Mouse (Mus musculus): Measurements from ENCODE around the gene Olfr513. TPM values are rescaled to one million over a fixed set of nuclear protein-coding genes. Genes with fewer than 3 reads are reported as not detected.

Olfr513 gene
- polyA plus RNA-seq (2015; fragmentation: Nextera tagmentation; extraction: Ambion mirVana), result not detected in 2 replicates

DNA sequence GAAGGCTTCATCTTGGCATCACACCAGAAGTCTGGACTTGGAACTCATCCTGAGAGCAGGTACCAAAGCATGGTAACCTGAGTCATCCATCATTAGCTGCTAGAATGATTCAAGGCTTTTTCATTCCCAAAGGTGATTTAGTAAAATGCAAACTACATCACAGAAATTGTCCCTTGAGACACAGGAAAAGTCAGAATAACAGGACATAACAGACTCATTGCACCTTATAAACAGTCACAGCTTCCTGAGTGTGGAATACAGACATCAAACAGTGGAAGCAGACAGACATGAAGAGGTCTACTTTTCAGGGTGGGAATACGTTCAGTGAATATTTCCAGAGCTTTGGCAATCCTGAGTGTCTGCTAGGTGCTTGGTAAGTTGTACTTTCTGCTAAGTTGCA lies at the start of gene Olfr513:
Olfr513 (plus strand) TSS at position 301 of the 400 bp plus-strand sequence.
- no peak for ATAC-seq
- H3K4me1 ChIP-seq (replicated peaks; ENCODE audit: control insufficient read depth, insufficient read depth, low read length), result no peaks in the 10 kb centered on the region
- H3K36me3 ChIP-seq (ENCODE audit: control insufficient read depth, insufficient read depth), result no peaks in the 10 kb centered on the region
- no peak within 1 kb of the TSS for H3K9ac ChIP-seq (replicated peaks; ENCODE audit: low read depth, low read length)
- no peaks in the 10 kb centered on the region for H3K27me3 ChIP-seq (replicated peaks; ENCODE audit: control insufficient read depth, insufficient read depth, low read length)
- no peak within 1 kb of the TSS for H3K27ac ChIP-seq (ENCODE audit: low read length)
- no peak within 1 kb of the TSS for H3K4me2 ChIP-seq (ENCODE audit: low read length)
- WGBS, result 80% methylated on average over 1 of the region's 1 CpGs
- no peaks in the 10 kb centered on the region for H3K9me3 ChIP-seq (ENCODE audit: control insufficient read depth, low read length)
- H3K4me3 ChIP-seq (replicated peaks; ENCODE audit: low read length), result no peak within 1 kb of the TSS

DNA sequence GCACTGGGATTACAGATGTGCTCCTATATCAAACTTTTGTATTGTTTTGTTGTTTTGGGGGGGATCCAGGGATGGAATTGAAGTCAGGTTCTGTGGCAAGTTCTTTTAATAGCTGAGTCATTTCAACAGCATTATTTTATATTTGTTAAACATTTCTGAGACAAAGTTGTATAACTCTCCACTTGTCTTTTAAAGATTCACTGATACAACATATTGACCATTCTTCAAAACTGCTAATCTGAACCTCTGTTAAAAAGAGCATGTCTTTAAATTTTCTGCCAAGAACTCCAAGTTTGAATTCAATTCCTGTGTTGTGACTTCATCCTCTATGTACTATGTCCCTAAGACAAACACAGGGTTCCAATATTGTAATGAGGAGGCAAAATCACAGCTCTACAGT lies 37.8 kb upstream of the Olfr513 start, which contains the start of gene Olfr512:
Olfr512 (plus strand) TSS at position 301 of the 400 bp plus-strand sequence.
- Histone ChIP-seq H3K27ac (ENCODE audit: low read length) (no peak within 1 kb of the TSS), H3K9ac (replicated peaks; ENCODE audit: low read depth, low read length) (no peak within 1 kb of the TSS), H3K4me2 (ENCODE audit: low read length) (no peak within 1 kb of the TSS), H3K9me3 (ENCODE audit: control insufficient read depth, low read length) (no peaks in the 10 kb centered on the region), H3K4me1 (replicated peaks; ENCODE audit: control insufficient read depth, insufficient read depth, low read length) (no peaks in the 10 kb centered on the region), H3K4me3 (replicated peaks; ENCODE audit: low read length) (no peak within 1 kb of the TSS), H3K27me3 (replicated peaks; ENCODE audit: control insufficient read depth, insufficient read depth, low read length) (no peaks in the 10 kb centered on the region), H3K36me3 (ENCODE audit: control insufficient read depth, insufficient read depth) (no peaks in the 10 kb centered on the region)
- ATAC-seq, result no peak

DNA sequence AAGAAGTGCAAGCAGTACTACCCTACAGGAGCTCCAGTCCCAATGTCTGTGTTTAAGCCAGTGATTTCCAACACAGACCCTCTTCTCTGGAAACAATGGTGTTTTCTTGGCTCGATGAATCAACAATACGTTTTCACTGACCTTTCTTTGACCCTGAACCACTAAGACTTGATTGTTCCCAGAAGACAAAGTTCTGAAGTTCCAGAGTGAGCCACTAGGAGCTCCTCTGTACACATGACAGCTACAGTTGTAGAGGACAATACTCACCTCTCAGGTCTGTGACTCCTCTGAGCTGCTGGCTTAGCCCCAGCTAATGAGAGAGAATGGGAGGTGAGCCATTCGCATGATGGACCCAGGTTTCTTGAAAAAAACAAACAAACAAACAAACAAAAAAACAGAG lies 9.6 kb downstream of the Olfr513 start:
- no peak overlapping the region for H3K9ac ChIP-seq (replicated peaks; ENCODE audit: low read depth, low read length)
- no peaks in the 10 kb centered on the region for H3K36me3 ChIP-seq (ENCODE audit: control insufficient read depth, insufficient read depth)
- H3K4me1 ChIP-seq (replicated peaks; ENCODE audit: control insufficient read depth, insufficient read depth, low read length), result no peaks in the 10 kb centered on the region
- no peak overlapping the region for H3K4me2 ChIP-seq (ENCODE audit: low read length)
- no peaks in the 10 kb centered on the region for H3K9me3 ChIP-seq (ENCODE audit: control insufficient read depth, low read length)
- no peaks in the 10 kb centered on the region for H3K27me3 ChIP-seq (replicated peaks; ENCODE audit: control insufficient read depth, insufficient read depth, low read length)
- H3K4me3 ChIP-seq (replicated peaks; ENCODE audit: low read length), result no peak overlapping the region
- WGBS, result 29% methylated on average over 3 of the region's 3 CpGs
- no peak for ATAC-seq
- H3K27ac ChIP-seq (ENCODE audit: low read length), result no peak overlapping the region

DNA sequence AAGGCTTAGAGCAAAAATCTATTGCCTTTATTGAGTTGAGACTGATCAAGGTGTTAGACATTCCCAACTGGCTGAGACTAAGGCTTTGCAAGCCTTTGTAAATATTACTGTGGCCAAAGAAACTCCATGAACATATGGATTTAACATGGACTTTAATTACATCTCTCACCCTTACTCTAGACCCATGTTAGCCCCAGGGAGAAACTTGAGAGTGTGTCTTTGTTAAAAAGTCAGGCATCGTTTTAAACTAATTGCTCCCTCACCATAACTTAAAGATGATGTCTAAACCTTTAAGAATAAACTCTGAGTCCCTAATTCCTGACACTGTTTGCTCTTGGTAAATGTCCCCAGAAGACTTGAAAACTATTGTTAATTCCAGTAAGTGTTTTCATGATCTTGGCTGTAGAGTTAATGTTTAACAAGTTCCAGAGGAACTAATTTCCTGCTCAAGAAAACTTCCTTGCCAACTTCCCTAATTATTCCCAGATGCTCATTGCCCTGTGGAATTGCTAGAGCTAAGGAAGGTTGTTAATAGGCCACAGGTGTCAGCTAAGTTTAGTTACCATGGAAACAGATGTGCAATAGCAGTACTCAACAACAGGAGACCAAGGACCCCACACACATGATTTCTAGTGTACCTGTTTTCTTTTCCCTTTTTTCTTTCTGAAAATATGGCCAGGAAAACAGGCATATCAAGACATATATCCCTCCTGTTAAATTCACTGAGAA lies 46.6 kb downstream of the Olfr513 start:
- Histone ChIP-seq H3K27ac (ENCODE audit: low read length) (no peak overlapping the region), H3K36me3 (ENCODE audit: control insufficient read depth, insufficient read depth) (no peaks in the 10 kb centered on the region), H3K27me3 (replicated peaks; ENCODE audit: control insufficient read depth, insufficient read depth, low read length) (no peaks in the 10 kb centered on the region), H3K4me2 (ENCODE audit: low read length) (no peak overlapping the region), H3K9me3 (ENCODE audit: control insufficient read depth, low read length) (no peaks in the 10 kb centered on the region), H3K4me3 (replicated peaks; ENCODE audit: low read length) (no peak overlapping the region), H3K9ac (replicated peaks; ENCODE audit: low read depth, low read length) (no peak overlapping the region), H3K4me1 (replicated peaks; ENCODE audit: control insufficient read depth, insufficient read depth, low read length) (no peaks in the 10 kb centered on the region)
- WGBS, result 44% methylated on average over 1 of the region's 1 CpGs
- no peak for ATAC-seq

Other genes with a start within 250 kb of the Olfr513 start
- gene Olfr502, start 225.9 kb upstream of the Olfr513 start, polyA plus RNA-seq (2015; fragmentation: Nextera tagmentation; extraction: Ambion mirVana), result not detected in 2 replicates
- not detected in 2 replicates for gene Olfr503, start 206.4 kb upstream of the Olfr513 start, polyA plus RNA-seq (2015; fragmentation: Nextera tagmentation; extraction: Ambion mirVana)
- not detected in 2 replicates for gene Olfr504, start 185.2 kb upstream of the Olfr513 start, polyA plus RNA-seq (2015; fragmentation: Nextera tagmentation; extraction: Ambion mirVana)
- gene Olfr506, start 140.2 kb upstream of the Olfr513 start, polyA plus RNA-seq (2015; fragmentation: Nextera tagmentation; extraction: Ambion mirVana), result not detected in 2 replicates
- not detected in 2 replicates for gene Olfr507, start 129.2 kb upstream of the Olfr513 start, polyA plus RNA-seq (2015; fragmentation: Nextera tagmentation; extraction: Ambion mirVana)
- gene Olfr508, start 121.0 kb upstream of the Olfr513 start, polyA plus RNA-seq (2015; fragmentation: Nextera tagmentation; extraction: Ambion mirVana), result not detected in 2 replicates
- 0.06 TPM in 1 of 2 replicates, not detected in the other for gene Olfr509, start 99.1 kb upstream of the Olfr513 start, polyA plus RNA-seq (2015; fragmentation: Nextera tagmentation; extraction: Ambion mirVana)
- gene Olfr510, start 84.6 kb upstream of the Olfr513 start, polyA plus RNA-seq (2015; fragmentation: Nextera tagmentation; extraction: Ambion mirVana), result not detected in 2 replicates
- gene Olfr512, start 37.7 kb upstream of the Olfr513 start, polyA plus RNA-seq (2015; fragmentation: Nextera tagmentation; extraction: Ambion mirVana), result not detected in 2 replicates
- gene Olfr514, start 75.0 kb downstream of the Olfr513 start, polyA plus RNA-seq (2015; fragmentation: Nextera tagmentation; extraction: Ambion mirVana), result not detected in 2 replicates
- not detected in 2 replicates for gene Olfr516, start 99.6 kb downstream of the Olfr513 start, polyA plus RNA-seq (2015; fragmentation: Nextera tagmentation; extraction: Ambion mirVana)
- not detected in 2 replicates for gene Olfr517, start 121.4 kb downstream of the Olfr513 start, polyA plus RNA-seq (2015; fragmentation: Nextera tagmentation; extraction: Ambion mirVana)
- gene Olfr518, start 134.0 kb downstream of the Olfr513 start, polyA plus RNA-seq (2015; fragmentation: Nextera tagmentation; extraction: Ambion mirVana), result not detected in 2 replicates
- gene Olfr519, start 143.4 kb downstream of the Olfr513 start, polyA plus RNA-seq (2015; fragmentation: Nextera tagmentation; extraction: Ambion mirVana), result not detected in 2 replicates
- not detected in 2 replicates for gene Nlrp10, start 179.2 kb downstream of the Olfr513 start, polyA plus RNA-seq (2015; fragmentation: Nextera tagmentation; extraction: Ambion mirVana)
- 80.5 and 85.1 TPM in 2 replicates for gene Eif3f, start 183.4 kb downstream of the Olfr513 start, polyA plus RNA-seq (2015; fragmentation: Nextera tagmentation; extraction: Ambion mirVana)
- gene Tub, start 199.4 kb downstream of the Olfr513 start, polyA plus RNA-seq (2015; fragmentation: Nextera tagmentation; extraction: Ambion mirVana), result 49.4 and 57.8 TPM in 2 replicates